Mouse (Mus musculus): ENCODE measurements around the gene Il21r. TPM values are rescaled to one million over a fixed set of nuclear protein-coding genes. Genes with fewer than 3 reads are reported as not detected.
A peak's percentile ranks its signal among the peaks of the same experiment; 100 is the strongest.

The Il21r gene
- polyA plus RNA-seq, 1 experiment from 2014 or later: 0.13 TPM

GRCm38 (mm10) chr7:125638376-125638775, 35.1 kb downstream of the Il21r start:
- no peak for DNase-seq
- no peak for ATAC-seq (ENCODE audit: low FRiP score, low TSS enrichment)
- Histone ChIP-seq H3K4me1 (ENCODE audit: control insufficient read depth, insufficient read depth, low read length) (no peaks in the 10 kb centered on the region), H3K4me2 (ENCODE audit: low read length) (no peak overlapping the region), H3K36me3 (ENCODE audit: control insufficient read depth, insufficient read depth, low read length) (peaks cover 39% of the 10 kb centered on the region), H3K27ac (replicated peaks; ENCODE audit: low read depth, low read length) (peak overlapping the region; percentile 69; the same call in 1 of the 2 replicates), H3K4me3 (replicated peaks; ENCODE audit: low read depth, low read length) (no peak overlapping the region), H3K27me3 (ENCODE audit: control insufficient read depth, insufficient read depth, low read length) (no peaks in the 10 kb centered on the region), H3K9ac (replicated peaks; ENCODE audit: low read length) (no peak overlapping the region), H3K9me3 (ENCODE audit: control insufficient read depth, low read length) (no peaks in the 10 kb centered on the region)
- 73% methylated on average over 6 of the region's 6 CpGs for WGBS

GRCm38 (mm10) chr7:125638870-125639386, 35.7 kb downstream of the Il21r start:
- 35% methylated on average over 9 of the region's 9 CpGs for WGBS
- Histone ChIP-seq H3K27ac (replicated peaks; ENCODE audit: low read depth, low read length) (peak overlapping the region; percentile 69), H3K9me3 (ENCODE audit: control insufficient read depth, low read length) (no peaks in the 10 kb centered on the region), H3K9ac (replicated peaks; ENCODE audit: low read length) (peak overlapping the region; percentile 1; the same call in 1 of the 2 replicates), H3K4me1 (ENCODE audit: control insufficient read depth, insufficient read depth, low read length) (no peaks in the 10 kb centered on the region), H3K4me2 (ENCODE audit: low read length) (no peak overlapping the region), H3K4me3 (replicated peaks; ENCODE audit: low read depth, low read length) (no peak overlapping the region), H3K36me3 (ENCODE audit: control insufficient read depth, insufficient read depth, low read length) (peaks cover 45% of the 10 kb centered on the region), H3K27me3 (ENCODE audit: control insufficient read depth, insufficient read depth, low read length) (no peaks in the 10 kb centered on the region)
- DNase-seq (peak; percentile 86), ATAC-seq (ENCODE audit: low FRiP score, low TSS enrichment) (peak; percentile 65; the same call in 1 of the 2 replicates)

GRCm38 (mm10) chr7:125643880-125644279, 40.7 kb downstream of the Il21r start:
- ATAC-seq (ENCODE audit: low FRiP score, low TSS enrichment) (no peak), DNase-seq (no peak)
- Histone ChIP-seq H3K27ac (replicated peaks; ENCODE audit: low read depth, low read length) (no peak overlapping the region), H3K4me2 (ENCODE audit: low read length) (no peak overlapping the region), H3K27me3 (ENCODE audit: control insufficient read depth, insufficient read depth, low read length) (no peaks in the 10 kb centered on the region), H3K4me3 (replicated peaks; ENCODE audit: low read depth, low read length) (no peak overlapping the region), H3K4me1 (ENCODE audit: control insufficient read depth, insufficient read depth, low read length) (no peaks in the 10 kb centered on the region), H3K9ac (replicated peaks; ENCODE audit: low read length) (no peak overlapping the region), H3K36me3 (ENCODE audit: control insufficient read depth, insufficient read depth, low read length) (peaks cover 94% of the 10 kb centered on the region), H3K9me3 (ENCODE audit: control insufficient read depth, low read length) (no peaks in the 10 kb centered on the region)
- WGBS: 93% methylated on average over 6 of the region's 6 CpGs

GRCm38 (mm10) chr7:125645413-125645812, 42.2 kb downstream of the Il21r start:
- Histone ChIP-seq H3K27ac (replicated peaks; ENCODE audit: low read depth, low read length) (no peak overlapping the region), H3K27me3 (ENCODE audit: control insufficient read depth, insufficient read depth, low read length) (no peaks in the 10 kb centered on the region), H3K4me3 (replicated peaks; ENCODE audit: low read depth, low read length) (no peak overlapping the region), H3K36me3 (ENCODE audit: control insufficient read depth, insufficient read depth, low read length) (peaks cover 100% of the 10 kb centered on the region), H3K4me1 (ENCODE audit: control insufficient read depth, insufficient read depth, low read length) (no peaks in the 10 kb centered on the region), H3K4me2 (ENCODE audit: low read length) (no peak overlapping the region), H3K9me3 (ENCODE audit: control insufficient read depth, low read length) (no peaks in the 10 kb centered on the region), H3K9ac (replicated peaks; ENCODE audit: low read length) (no peak overlapping the region)
- 90% methylated on average over 7 of the region's 7 CpGs for WGBS
- peak; percentile 4 for DNase-seq
- ATAC-seq (ENCODE audit: low FRiP score, low TSS enrichment): no peak

- WGBS: 94% methylated on average over 1 of the region's 1 CpGs
- H3K27ac ChIP-seq (replicated peaks; ENCODE audit: low read depth, low read length): no peak overlapping the region
- no peaks in the 10 kb centered on the region for H3K27me3 ChIP-seq (ENCODE audit: control insufficient read depth, insufficient read depth, low read length)
Observed at GRCm38 (mm10) chr7:125649013-125649412, 45.8 kb downstream of the Il21r start.

GRCm38 (mm10) chr7:125657511-125657910, 54.3 kb downstream of the Il21r start:
- WGBS: 95% methylated on average over 6 of the region's 6 CpGs

More at GRCm38 (mm10) chr7:125649013-125649412, 45.8 kb downstream of the Il21r start:
- no peak for ATAC-seq (ENCODE audit: low FRiP score, low TSS enrichment)
- Histone ChIP-seq H3K4me1 (ENCODE audit: control insufficient read depth, insufficient read depth, low read length) (no peaks in the 10 kb centered on the region), H3K4me3 (replicated peaks; ENCODE audit: low read depth, low read length) (no peak overlapping the region), H3K36me3 (ENCODE audit: control insufficient read depth, insufficient read depth, low read length) (peaks cover 99% of the 10 kb centered on the region), H3K9ac (replicated peaks; ENCODE audit: low read length) (no peak overlapping the region), H3K9me3 (ENCODE audit: control insufficient read depth, low read length) (no peaks in the 10 kb centered on the region), H3K4me2 (ENCODE audit: low read length) (no peak overlapping the region)
- DNase-seq: no peak

GRCm38 (mm10) chr7:125663654-125664053, 60.4 kb downstream of the Il21r start:
- Histone ChIP-seq H3K4me3 (replicated peaks; ENCODE audit: low read depth, low read length) (no peak overlapping the region), H3K9me3 (ENCODE audit: control insufficient read depth, low read length) (no peaks in the 10 kb centered on the region), H3K4me2 (ENCODE audit: low read length) (no peak overlapping the region), H3K9ac (replicated peaks; ENCODE audit: low read length) (no peak overlapping the region), H3K4me1 (ENCODE audit: control insufficient read depth, insufficient read depth, low read length) (no peaks in the 10 kb centered on the region), H3K27me3 (ENCODE audit: control insufficient read depth, insufficient read depth, low read length) (no peaks in the 10 kb centered on the region), H3K27ac (replicated peaks; ENCODE audit: low read depth, low read length) (no peak overlapping the region), H3K36me3 (ENCODE audit: control insufficient read depth, insufficient read depth, low read length) (peaks cover 98% of the 10 kb centered on the region)
- DNase-seq (no peak), ATAC-seq (ENCODE audit: low FRiP score, low TSS enrichment) (no peak)
- 85% methylated on average over 3 of the region's 3 CpGs for WGBS

More at GRCm38 (mm10) chr7:125657511-125657910, 54.3 kb downstream of the Il21r start:
- Histone ChIP-seq H3K27ac (replicated peaks; ENCODE audit: low read depth, low read length) (no peak overlapping the region), H3K9me3 (ENCODE audit: control insufficient read depth, low read length) (no peaks in the 10 kb centered on the region), H3K36me3 (ENCODE audit: control insufficient read depth, insufficient read depth, low read length) (peaks cover 96% of the 10 kb centered on the region), H3K4me1 (ENCODE audit: control insufficient read depth, insufficient read depth, low read length) (no peaks in the 10 kb centered on the region), H3K27me3 (ENCODE audit: control insufficient read depth, insufficient read depth, low read length) (no peaks in the 10 kb centered on the region), H3K4me3 (replicated peaks; ENCODE audit: low read depth, low read length) (no peak overlapping the region), H3K4me2 (ENCODE audit: low read length) (no peak overlapping the region), H3K9ac (replicated peaks; ENCODE audit: low read length) (no peak overlapping the region)
- no peak for DNase-seq
- no peak for ATAC-seq (ENCODE audit: low FRiP score, low TSS enrichment)

- Histone ChIP-seq H3K4me2 (ENCODE audit: low read length) (no peak overlapping the region), H3K36me3 (ENCODE audit: control insufficient read depth, insufficient read depth, low read length) (peaks cover 100% of the 10 kb centered on the region), H3K27ac (replicated peaks; ENCODE audit: low read depth, low read length) (no peak overlapping the region), H3K9ac (replicated peaks; ENCODE audit: low read length) (no peak overlapping the region), H3K27me3 (ENCODE audit: control insufficient read depth, insufficient read depth, low read length) (no peaks in the 10 kb centered on the region), H3K4me1 (ENCODE audit: control insufficient read depth, insufficient read depth, low read length) (no peaks in the 10 kb centered on the region), H3K9me3 (ENCODE audit: control insufficient read depth, low read length) (no peaks in the 10 kb centered on the region), H3K4me3 (replicated peaks; ENCODE audit: low read depth, low read length) (no peak overlapping the region)
- DNase-seq (no peak), ATAC-seq (ENCODE audit: low FRiP score, low TSS enrichment) (no peak)
- 90% methylated on average over 6 of the region's 6 CpGs for WGBS
Observed at GRCm38 (mm10) chr7:125670865-125671264, 67.6 kb downstream of the Il21r start.

- Histone ChIP-seq H3K4me3 (replicated peaks; ENCODE audit: low read depth, low read length) (no peak overlapping the region), H3K27ac (replicated peaks; ENCODE audit: low read depth, low read length) (no peak overlapping the region), H3K27me3 (ENCODE audit: control insufficient read depth, insufficient read depth, low read length) (no peaks in the 10 kb centered on the region), H3K4me1 (ENCODE audit: control insufficient read depth, insufficient read depth, low read length) (no peaks in the 10 kb centered on the region), H3K4me2 (ENCODE audit: low read length) (no peak overlapping the region), H3K36me3 (ENCODE audit: control insufficient read depth, insufficient read depth, low read length) (peaks cover 100% of the 10 kb centered on the region), H3K9ac (replicated peaks; ENCODE audit: low read length) (no peak overlapping the region), H3K9me3 (ENCODE audit: control insufficient read depth, low read length) (no peaks in the 10 kb centered on the region)
- WGBS: 97% methylated on average over 8 of the region's 8 CpGs
- ATAC-seq (ENCODE audit: low FRiP score, low TSS enrichment) (no peak), DNase-seq (no peak)
Observed at GRCm38 (mm10) chr7:125671396-125671795, 68.2 kb downstream of the Il21r start.
